Mouse (Mus musculus): ENCODE results near the gene Bsn. TPM values are rescaled to one million over a fixed set of nuclear protein-coding genes. Genes with fewer than 3 reads are reported as not detected.
A peak's percentile ranks its signal among the peaks of the same experiment; 100 is the strongest.

The Bsn gene
- total RNA-seq, 2 experiments from 2014 or later, result 300 to 320 TPM

DNA sequence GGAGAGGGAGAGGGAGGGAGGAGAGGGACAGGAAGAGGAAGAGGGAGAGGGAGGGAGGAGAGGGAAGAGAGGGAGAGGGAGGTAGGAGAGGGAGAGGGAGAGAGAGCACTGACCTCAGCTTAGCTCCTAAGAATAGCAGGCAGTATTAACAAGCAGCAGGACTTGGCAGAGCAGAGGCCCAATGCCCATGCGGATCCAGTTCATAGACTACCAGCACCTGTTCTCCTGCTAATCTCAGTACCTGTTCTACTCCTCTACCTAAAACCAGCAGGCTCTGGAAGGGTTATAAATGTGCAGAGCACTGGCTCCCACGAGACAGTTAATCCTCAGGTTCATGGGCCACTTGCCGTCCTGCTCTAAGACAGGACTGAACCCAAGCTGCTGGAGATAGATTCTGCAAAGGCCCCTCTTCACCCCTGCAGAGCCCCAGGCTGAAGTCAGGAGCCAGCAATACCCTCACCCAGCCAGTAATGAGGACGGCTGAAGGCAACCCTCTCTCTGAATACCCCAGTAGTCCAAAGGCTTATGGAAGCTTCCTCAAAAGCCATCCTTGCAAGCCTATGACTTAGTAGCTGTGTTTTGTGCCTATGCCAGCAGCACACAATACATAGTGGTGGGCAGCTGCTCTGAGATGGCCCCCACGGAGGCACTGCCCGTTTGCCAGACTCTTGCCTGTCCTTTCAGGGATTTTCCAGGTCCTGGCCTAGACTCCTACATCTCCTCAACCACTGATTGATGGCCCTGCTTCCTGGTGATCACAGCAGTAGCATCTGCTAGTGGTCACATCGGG, 116.8 kb downstream of the Bsn start:
- no peak for TF ChIP-seq CTCF (IDR thresholded peaks at IDR 0.05)
- DNase-seq (ENCODE audit: extremely low spot score in 1 of 2, low spot score in 2 of 2), result no peak
- intact Hi-C loops (cut with DNase I), result no loop called here
- H3K27ac ChIP-seq, result no peak overlapping the region
- H3K4me3 ChIP-seq, result no peak overlapping the region

DNA sequence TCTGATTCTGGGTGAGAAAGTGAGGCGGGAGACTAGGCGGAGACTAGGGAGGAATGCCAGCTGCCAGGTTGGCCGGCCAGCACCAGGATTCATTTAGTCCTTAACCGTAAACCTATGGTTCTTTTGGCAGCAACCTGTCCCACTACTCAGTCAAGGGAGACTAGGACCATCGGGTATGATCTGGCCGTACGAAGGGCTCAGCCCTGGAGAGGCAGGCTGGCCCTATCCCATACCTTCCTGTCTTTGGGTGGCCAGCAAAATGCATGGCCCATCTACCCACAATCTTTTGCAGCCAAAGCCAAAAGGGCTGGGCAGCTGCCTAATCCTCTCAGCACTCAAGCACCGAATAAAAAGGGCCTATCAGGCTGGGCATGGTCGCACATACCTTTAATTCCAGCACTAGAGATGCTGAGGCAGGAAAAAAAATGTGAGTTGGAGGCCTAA, 117.7 kb downstream of the Bsn start:
- H3K4me3 ChIP-seq, result no peak overlapping the region
- TF ChIP-seq CTCF (IDR thresholded peaks at IDR 0.05), result no peak
- no peak for DNase-seq (ENCODE audit: extremely low spot score in 1 of 2, low spot score in 2 of 2)
- no peak overlapping the region for H3K27ac ChIP-seq
- intact Hi-C loops (cut with DNase I), result no loop called here

- Histone ChIP-seq H3K4me3 (no peak overlapping the region), H3K27ac (no peak overlapping the region)
- intact Hi-C loops (cut with DNase I), result no loop called here
- DNase-seq (ENCODE audit: extremely low spot score in 1 of 2, low spot score in 2 of 2), result no peak
- TF ChIP-seq CTCF (IDR thresholded peaks at IDR 0.05), result no peak
Measured at GRCm38 (mm10) chr9:108071801-108072200, 118.4 kb downstream of the Bsn start.

- DNase-seq (ENCODE audit: extremely low spot score in 1 of 2, low spot score in 2 of 2), result no peak
- intact Hi-C loops (cut with DNase I), result loop anchor here (5.0 kb wide), 1 partner anchor 107 kb away; no protein-coding TSS in a partner anchor
- no peak overlapping the region for H3K27ac ChIP-seq
- no peak overlapping the region for H3K4me3 ChIP-seq
- no peak for TF ChIP-seq CTCF (IDR thresholded peaks at IDR 0.05)
Measured at GRCm38 (mm10) chr9:108069529-108069928, 120.7 kb downstream of the Bsn start.

DNA sequence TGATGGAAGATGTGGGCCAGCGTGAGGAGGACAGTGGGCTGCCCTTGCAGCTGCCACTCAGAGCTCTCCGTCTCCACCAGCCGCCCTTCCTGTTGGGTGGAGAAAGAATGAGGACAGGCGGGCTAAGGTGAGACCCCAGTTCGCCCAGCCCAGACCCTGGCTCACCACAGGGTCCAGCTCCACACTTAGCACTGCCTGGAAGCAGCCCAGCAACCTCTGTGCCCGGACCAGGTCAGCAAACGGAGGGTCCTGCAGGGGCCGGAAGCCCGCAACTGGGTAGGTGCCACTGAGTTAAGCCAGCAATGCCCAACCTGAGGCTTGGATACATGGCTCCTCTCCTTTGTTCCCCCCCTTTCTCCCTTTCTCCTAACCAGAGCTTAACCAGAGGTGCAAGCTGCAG, 121.2 kb downstream of the Bsn start:
- no peak for DNase-seq (ENCODE audit: extremely low spot score in 1 of 2, low spot score in 2 of 2)
- intact Hi-C loops (cut with DNase I), result loop anchor here (5.0 kb wide), 1 partner anchor 107 kb away; no protein-coding TSS in a partner anchor
- no peak for TF ChIP-seq CTCF (IDR thresholded peaks at IDR 0.05)
- Histone ChIP-seq H3K4me3 (no peak overlapping the region), H3K27ac (no peak overlapping the region)

- TF ChIP-seq CTCF (IDR thresholded peaks at IDR 0.05), result peak; percentile 93
- no peak overlapping the region for H3K4me3 ChIP-seq
- peak; percentile 71 to 83 for DNase-seq (ENCODE audit: extremely low spot score in 1 of 2, low spot score in 2 of 2)
- intact Hi-C loops (cut with DNase I), result loop anchor here (1.0 to 5.0 kb wide), 2 partner anchors 106 to 163 kb away; no protein-coding TSS in a partner anchor
- no peak overlapping the region for H3K27ac ChIP-seq
Measured at GRCm38 (mm10) chr9:108067900-108068299, 122.3 kb downstream of the Bsn start.

DNA sequence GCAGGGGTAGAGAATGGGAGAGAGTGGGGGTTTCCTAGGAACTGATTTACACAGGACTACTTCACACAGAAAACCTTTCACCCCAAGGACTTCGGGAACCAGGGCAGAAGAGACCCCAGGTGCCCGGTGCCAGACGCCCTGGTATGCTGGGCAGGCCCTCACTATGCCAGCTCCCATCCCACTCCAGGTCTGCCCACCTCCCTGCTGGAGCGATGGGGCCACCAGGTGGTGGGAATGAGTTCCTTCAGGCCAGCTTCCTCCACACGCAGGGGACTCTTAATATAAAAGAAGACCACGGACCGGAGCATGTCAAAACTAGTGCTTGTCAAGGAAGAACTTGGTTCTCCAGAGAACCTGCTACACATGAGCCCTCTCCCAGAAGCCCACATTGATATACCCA, 123.0 kb downstream of the Bsn start:
- no peak overlapping the region for H3K27ac ChIP-seq
- TF ChIP-seq CTCF (IDR thresholded peaks at IDR 0.05), result no peak
- DNase-seq (ENCODE audit: extremely low spot score in 1 of 2, low spot score in 2 of 2), result no peak
- H3K4me3 ChIP-seq, result no peak overlapping the region
- intact Hi-C loops (cut with DNase I), result loop anchor here (1.0 to 5.0 kb wide), 2 partner anchors 105 to 162 kb away; no protein-coding TSS in a partner anchor

DNA sequence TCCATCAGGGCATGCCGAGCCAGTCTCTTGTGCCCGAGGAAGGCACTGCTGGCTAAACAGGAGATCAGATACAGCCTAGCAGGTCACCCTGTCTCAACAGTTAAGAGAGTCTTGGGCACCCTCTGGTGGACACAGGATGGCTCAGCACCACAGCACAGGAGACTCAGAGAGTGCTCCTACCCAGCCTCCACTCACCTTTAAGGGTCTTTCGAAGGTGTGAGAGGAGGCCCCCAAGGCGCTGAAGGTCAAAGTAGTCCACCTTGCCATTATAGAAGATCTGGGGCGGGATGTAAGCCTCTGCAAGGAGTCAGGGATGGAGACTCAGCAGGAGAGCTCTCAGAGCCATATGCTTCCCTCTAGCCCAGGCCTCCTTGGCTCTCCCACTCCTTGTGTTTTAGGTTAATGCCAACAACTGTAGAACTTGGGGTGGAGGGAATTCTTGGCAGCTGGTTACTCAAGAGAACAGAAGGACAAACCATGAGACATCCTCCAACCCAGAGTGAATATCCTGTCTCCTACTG, 124.6 kb downstream of the Bsn start:
- intact Hi-C loops (cut with DNase I), result loop anchor here (5.0 kb wide), 1 partner anchor 103 kb away; no protein-coding TSS in a partner anchor
- peak; percentile 77 for TF ChIP-seq CTCF (IDR thresholded peaks at IDR 0.05)
- DNase-seq (ENCODE audit: extremely low spot score in 1 of 2, low spot score in 2 of 2), result peak; percentile 59 to 60

DNA sequence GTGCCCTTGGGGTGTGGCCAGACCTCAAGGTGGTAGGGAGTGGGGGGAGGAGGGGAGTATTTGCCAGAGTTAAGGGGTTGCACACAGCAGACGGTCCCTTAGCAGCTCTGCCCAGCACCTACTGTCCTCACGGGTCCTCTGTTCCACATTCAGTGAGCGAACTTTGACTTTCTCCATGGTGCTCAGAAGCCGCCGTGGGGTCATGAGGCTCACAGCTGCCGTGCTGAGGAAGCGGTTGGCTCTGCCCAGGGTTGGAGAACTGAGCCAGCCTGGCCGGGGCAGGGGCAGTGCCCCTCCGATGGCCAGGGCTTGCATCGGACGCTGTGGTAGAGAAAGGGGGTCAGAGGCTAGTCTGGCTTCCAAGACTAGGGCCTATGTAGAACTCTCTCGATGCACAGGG, 126.8 kb downstream of the Bsn start:
- DNase-seq (ENCODE audit: extremely low spot score in 1 of 2, low spot score in 2 of 2), result no peak
- H3K27ac ChIP-seq, result no peak overlapping the region
- TF ChIP-seq CTCF (IDR thresholded peaks at IDR 0.05), result no peak
- intact Hi-C loops (cut with DNase I), result no loop called here
- no peak overlapping the region for H3K4me3 ChIP-seq

More for the DNA sequence above, 124.6 kb downstream of the Bsn start:
- H3K27ac ChIP-seq, result peak overlapping the region; percentile 64; the same call in 1 of the 2 replicates
- no peak overlapping the region for H3K4me3 ChIP-seq

GRCm38 (mm10) chr9:108062142-108062541, 128.0 kb downstream of the Bsn start:
- no peak overlapping the region for H3K4me3 ChIP-seq
- H3K27ac ChIP-seq, result no peak overlapping the region
- no peak for DNase-seq (ENCODE audit: extremely low spot score in 1 of 2, low spot score in 2 of 2)
- intact Hi-C loops (cut with DNase I), result no loop called here
- TF ChIP-seq CTCF (IDR thresholded peaks at IDR 0.05), result no peak

GRCm38 (mm10) chr9:108058291-108058690, 131.9 kb downstream of the Bsn start:
- Histone ChIP-seq H3K27ac (no peak overlapping the region), H3K4me3 (no peak overlapping the region)
- TF ChIP-seq CTCF (IDR thresholded peaks at IDR 0.05), result no peak
- no peak for DNase-seq (ENCODE audit: extremely low spot score in 1 of 2, low spot score in 2 of 2)
- intact Hi-C loops (cut with DNase I), result no loop called here

DNA sequence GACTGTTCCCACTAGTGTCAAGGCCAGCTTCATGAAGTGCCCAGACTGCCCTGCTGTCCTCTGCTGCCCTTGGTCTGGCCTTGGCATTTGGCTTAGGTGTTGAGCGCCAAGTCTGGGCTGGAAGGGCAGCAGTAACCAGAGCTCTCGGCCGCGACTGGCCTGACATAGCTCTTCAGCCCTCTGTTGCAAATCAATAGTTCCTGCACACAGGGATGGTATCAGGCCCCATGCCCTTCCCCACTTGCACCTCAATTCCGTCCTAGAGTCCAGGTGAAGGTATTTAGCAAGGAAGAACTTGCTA, 133.0 kb downstream of the Bsn start:
- H3K27ac ChIP-seq, result no peak overlapping the region
- DNase-seq (ENCODE audit: extremely low spot score in 1 of 2, low spot score in 2 of 2), result no peak
- TF ChIP-seq CTCF (IDR thresholded peaks at IDR 0.05), result no peak
- intact Hi-C loops (cut with DNase I), result no loop called here
- no peak overlapping the region for H3K4me3 ChIP-seq
